Mouse (Mus musculus) NIH3T3 (cell line): ENCODE measurements at regions not wholly inside any gene's neighbourhood (a gene's known extent, or its start where the extent isn't known, plus 50 kb on each side); places are given as distances from the start of the nearest gene placed in this dataset.

Experiments
- DNase-seq: peaks from one replicate; pipeline ENCODE4 v3.0.0-alpha.2; 2012; ENCODE audit warnings: low read depth

GRCm38 (mm10) chr4:45746451-45746850 is 52.4 kb upstream of the Aldh1b1 start:
- no peak for DNase-seq

GRCm38 (mm10) chr4:45745746-45746145 is 53.1 kb upstream of the Aldh1b1 start:
- DNase-seq = no peak

DNA sequence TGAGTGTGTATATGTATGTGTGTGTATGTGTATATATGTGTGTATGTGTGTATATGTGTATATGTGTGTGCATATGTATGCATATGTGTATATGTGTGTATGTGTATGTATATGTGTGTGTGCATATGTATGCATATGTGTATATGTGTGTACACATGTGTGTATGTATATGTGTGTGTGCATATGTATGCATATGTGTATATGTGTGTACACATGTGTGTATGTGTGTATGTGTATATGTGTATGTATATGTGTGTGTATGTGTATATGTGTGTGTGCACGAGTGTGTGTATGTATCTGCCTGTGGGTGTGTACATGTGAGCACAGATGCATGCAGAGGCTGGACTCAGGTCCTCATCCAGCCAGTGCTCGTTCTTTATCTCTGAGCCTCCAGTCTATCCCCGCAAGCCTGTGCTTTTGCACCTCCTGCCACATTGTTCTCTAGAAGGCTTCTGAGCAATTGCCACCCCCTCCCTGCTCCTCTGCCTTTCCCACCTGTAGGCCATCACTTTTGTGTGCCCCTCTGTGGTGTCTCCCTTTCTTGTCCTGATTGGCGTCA is 53.9 kb upstream of the Aldh1b1 start:
- DNase-seq = no peak

DNA sequence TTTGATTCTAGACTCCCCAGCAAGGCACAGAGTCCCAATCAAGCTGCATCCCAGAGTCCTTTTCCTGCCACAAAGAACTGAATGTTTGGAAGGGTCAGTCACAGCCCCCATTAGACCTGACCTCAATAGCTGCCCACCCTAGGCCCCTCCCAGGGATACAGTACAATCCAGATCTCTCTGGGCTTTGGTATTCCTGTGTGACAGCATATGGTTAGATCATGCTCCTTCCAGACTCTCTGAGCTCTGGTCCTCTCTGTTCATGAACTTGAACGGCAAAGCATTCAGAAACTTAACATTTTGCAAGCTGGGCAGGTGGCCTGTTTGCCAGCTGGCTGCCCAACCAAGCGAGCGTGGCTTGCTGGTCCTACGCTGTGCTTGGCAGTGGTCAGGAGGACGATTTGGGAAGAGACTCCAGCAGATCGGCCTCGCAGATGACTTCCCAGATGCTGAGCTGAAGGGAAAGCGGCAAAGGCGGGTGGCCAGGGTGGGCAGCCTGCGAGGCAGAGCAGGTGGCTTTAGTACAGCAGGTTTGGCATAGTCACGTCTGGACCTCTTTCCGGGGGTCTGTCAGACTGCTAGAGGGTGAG is 58.0 kb upstream of the Aldh1b1 start:
- DNase-seq = no peak

- no peak for DNase-seq
Observed at GRCm38 (mm10) chr4:45740319-45740718, 58.5 kb upstream of the Aldh1b1 start.

GRCm38 (mm10) chr4:45739696-45740095 is 59.1 kb upstream of the Aldh1b1 start:
- DNase-seq = no peak

DNA sequence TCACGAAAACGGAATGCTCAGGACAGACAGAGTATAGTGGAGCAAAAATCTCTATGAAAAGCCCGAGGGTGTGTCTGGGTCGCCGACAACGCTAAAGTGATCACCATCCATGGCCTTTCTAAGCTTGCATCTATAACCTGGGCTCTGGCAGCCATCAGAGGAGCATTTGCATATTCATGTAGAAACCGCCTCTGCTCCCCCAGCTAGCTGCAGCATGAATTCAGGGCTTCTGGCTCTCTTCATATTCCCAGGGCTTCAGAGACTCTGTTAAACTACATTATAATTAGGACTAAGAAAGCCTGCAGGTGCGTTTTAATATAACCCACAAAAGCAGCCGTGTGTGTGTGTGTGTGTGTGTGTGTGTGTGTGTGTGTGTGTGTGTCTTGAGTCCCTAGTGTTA is 59.7 kb upstream of the Aldh1b1 start:
- DNase-seq = no peak

GRCm38 (mm10) chr4:45738746-45739145 is 60.1 kb upstream of the Aldh1b1 start:
- no peak for DNase-seq

- no peak for DNase-seq
Observed at GRCm38 (mm10) chr4:45736215-45736815, 62.5 kb upstream of the Aldh1b1 start.

GRCm38 (mm10) chr4:45734011-45734410 is 64.8 kb upstream of the Aldh1b1 start:
- DNase-seq = no peak

GRCm38 (mm10) chr4:45730862-45731831 is 67.7 kb upstream of the Aldh1b1 start:
- DNase-seq = peak; percentile 5

DNA sequence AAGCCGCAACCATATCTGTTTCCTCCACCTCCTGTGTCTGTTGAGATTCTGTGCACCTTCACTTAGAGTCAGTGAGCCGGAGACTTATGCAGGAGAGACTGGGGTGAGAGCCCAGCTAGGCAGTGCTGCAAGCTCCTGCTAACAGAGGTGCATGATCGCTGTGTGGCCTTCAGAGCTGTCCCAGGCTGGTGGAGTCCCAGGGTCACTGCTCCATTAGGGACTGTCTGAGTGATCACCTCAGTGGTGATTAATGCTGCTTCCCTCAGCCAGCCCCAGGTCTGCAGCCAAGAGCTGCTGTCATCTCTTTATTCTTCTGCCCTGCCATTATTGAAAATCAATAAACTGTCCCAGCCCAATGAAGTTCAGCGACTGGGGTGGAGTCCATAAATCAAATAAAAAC is 69.0 kb upstream of the Aldh1b1 start:
- DNase-seq = no peak

- no peak for DNase-seq
Observed at GRCm38 (mm10) chr4:45728825-45729224, 70.0 kb upstream of the Aldh1b1 start.

DNA sequence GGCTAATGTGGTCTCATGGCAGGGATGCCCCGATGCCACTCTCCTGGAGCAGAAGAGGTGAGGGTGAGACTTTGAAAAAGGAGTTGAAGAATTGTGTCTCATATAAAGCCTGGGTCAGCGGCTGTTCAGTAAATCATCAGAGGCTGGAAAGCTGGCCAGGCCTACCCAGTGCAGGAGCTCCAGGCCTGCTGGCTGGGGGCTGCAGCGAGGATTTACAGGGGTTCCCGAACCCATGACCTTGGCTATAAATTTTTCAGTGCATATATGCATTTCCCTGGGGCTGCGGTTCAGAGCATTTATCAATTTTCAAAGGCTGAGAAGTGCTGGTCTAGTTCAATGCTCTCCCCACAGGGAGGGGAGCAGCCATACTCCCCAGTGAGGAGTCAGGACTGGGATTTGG is 70.9 kb upstream of the Aldh1b1 start:
- DNase-seq = no peak

DNA sequence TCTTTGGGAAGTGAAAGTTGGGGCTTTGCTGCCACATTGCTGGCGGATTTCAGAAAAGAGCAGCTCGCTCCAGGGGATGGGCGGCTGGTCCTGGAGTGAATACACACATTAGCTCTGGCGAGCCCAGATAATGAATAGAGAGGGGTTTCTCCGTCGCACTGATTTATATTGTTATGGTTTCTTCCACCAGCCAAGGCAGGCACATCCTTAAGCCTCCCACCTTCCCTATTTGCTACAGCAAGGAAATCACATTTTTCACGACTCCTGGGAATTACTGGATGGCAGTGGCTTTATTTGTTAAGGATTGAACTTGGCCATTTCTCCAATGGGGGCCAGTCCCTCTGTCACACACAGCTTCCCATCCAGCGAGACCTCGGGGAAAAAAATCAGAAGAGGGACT is 71.3 kb upstream of the Aldh1b1 start:
- DNase-seq = no peak

DNA sequence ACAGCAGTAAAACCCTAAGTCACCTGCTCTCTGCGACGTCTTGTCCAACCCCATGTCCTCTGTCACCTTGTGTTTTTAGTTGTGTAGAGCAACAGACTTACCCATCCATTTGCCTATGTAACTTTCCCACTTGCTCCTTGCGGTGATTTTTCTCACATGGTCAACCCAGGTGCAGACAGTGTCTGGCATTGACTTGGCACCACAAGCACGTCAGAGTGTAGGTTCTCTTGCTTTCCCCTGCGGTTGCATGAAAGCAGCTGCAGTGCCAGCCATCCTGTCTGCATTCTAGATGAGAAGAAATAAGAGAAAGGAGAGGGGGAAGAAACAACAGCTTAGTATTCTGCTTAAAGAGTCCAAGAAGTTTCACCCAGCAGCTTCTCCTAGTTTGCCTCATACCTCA is 72.0 kb upstream of the Aldh1b1 start:
- DNase-seq = no peak

GRCm38 (mm10) chr4:45725055-45725910 is 73.5 kb upstream of the Aldh1b1 start:
- DNase-seq = peak; percentile 5

DNA sequence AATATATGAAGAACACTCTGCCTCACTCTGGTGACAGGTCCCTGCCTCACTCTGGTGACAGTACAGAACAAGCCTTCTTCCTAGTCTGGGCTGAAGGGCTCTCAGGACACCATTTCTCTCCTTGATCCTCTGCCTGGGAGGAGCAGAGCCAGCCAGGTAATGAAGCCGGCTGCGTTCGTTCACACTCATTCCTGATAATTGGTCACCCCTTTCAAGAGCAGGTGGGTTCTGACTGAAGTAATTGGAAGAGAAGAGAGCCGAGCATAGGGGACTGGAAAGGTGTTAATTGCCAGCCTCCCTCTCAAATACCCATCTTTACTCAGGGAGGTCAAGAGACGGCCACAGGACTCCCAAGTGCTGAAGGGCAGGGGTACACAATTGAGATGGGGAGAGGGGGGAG is 78.5 kb upstream of the Aldh1b1 start:
- DNase-seq = no peak

- DNase-seq = no peak
Observed at GRCm38 (mm10) chr4:45719564-45719963, 79.3 kb upstream of the Aldh1b1 start.

GRCm38 (mm10) chr4:45715878-45716277 is 82.9 kb upstream of the Aldh1b1 start:
- DNase-seq = no peak

DNA sequence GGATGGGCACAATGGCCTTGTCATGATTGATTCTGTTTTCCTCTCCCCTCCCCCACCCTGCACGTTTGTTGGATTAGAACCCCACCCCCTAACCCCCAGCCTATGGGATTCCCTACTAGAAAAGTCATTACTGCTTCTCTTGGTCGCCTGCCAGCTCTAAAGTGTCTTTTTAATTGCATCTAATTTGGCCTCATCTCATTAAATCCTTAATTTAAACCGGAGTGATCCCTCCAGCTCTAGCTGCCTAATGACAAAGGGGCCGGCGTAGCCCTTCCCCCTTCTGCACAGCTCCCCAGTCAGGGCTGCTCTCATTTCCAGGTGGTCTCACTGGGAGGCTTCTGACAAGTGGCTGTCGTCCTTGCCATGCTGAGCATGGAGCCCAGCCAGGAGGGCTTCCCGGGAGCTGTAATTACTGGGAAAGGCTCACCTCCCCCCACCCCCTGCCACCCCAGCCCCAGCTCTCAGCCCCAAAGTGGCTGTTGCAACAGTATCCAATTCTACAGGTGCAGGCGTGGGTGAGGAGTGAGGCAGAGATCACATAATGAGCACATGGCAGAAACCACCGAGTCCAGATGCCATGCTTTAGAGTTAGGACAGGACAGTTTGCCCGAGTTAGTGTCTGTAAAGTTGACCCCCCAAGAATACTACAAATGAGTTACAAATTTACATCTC is 84.8 kb upstream of the Aldh1b1 start:
- DNase-seq = no peak
